Mouse (Mus musculus) bone marrow macrophage, adult 2 months (primary cell): ENCODE results near the gene Klhl35.

Source experiments
- CTCF ChIP-seq: IDR thresholded peaks from 2 replicates; pipeline ENCODE4 v1.5.1; 2012; ENCODE audit warnings: low read depth, mild to moderate bottlenecking, low read length, moderate library complexity
- POLR2A ChIP-seq: IDR thresholded peaks from 2 replicates; pipeline ENCODE4 v1.6.1; 2012; ENCODE audit warnings: mild to moderate bottlenecking, low read depth, low read length, borderline replicate concordance

DNA sequence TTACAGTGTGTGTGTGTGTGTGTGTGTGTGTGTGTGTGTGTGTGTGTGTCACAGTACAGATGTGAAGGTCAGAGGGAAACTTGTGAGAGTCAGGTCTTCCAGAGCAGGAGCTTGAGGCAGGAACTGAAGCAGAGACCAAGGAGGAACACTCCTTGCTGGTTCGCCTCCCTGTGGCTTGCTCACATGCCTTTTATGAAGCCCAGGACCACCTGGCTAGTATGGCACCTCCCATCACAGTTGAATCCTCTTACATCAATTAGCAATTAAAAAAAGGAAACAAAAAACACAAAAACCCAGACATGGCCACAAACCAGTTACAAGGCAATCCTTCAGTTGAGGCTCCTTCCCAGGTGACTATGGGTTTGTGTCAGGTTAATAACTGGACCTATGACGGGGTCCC, 2.7 kb upstream of the Klhl35 start:
- TF ChIP-seq POLR2A (no peak), CTCF (no peak)
